Mouse (Mus musculus) telencephalon, adult 2 months (tissue): ENCODE measurements around the gene Tlx2.

ENCODE experiments used
- DNase-seq: peaks from one replicate; pipeline ENCODE4 v3.0.0-alpha.2; 2011; ENCODE audit warnings: low read depth, low spot score

Gene Tlx2

DNA sequence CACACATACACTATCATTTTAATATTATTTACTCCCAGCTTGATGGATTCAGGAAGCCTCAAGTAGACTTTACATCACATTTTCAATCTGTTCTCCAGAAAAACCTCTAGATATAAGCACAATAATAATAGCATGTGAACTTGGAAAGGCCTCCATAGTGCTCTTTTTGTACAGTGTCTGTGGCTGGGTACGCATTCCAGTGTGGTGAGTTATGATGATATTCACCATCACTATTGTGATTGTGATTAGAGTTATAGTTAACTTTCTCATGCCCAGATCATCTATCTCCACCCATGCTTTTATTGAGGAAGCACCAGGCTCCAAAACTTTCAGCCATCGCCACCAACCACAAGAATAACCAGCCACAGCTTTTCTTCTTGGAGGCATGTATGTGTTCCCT is 46.3 kb downstream of the Tlx2 start:
- DNase-seq = no peak

DNA sequence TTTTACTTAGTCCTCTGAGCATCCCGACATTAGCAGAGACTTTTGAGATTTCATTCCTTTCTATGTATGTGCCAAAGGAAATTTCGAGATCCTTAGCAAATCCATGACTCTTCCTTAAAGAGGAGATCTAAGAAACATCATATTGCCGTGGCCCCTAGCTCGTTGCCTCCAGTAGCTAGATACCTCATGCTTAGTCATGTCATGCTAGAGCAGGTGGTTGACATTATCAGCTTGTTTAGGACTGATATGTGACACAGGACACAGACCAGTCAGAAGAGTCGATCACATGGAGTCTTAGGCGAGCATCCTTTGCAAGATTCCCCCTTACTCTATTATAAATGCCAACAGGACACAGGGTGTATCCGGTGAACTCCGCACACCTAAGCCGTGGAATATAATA is 47.1 kb downstream of the Tlx2 start:
- no peak for DNase-seq

DNA sequence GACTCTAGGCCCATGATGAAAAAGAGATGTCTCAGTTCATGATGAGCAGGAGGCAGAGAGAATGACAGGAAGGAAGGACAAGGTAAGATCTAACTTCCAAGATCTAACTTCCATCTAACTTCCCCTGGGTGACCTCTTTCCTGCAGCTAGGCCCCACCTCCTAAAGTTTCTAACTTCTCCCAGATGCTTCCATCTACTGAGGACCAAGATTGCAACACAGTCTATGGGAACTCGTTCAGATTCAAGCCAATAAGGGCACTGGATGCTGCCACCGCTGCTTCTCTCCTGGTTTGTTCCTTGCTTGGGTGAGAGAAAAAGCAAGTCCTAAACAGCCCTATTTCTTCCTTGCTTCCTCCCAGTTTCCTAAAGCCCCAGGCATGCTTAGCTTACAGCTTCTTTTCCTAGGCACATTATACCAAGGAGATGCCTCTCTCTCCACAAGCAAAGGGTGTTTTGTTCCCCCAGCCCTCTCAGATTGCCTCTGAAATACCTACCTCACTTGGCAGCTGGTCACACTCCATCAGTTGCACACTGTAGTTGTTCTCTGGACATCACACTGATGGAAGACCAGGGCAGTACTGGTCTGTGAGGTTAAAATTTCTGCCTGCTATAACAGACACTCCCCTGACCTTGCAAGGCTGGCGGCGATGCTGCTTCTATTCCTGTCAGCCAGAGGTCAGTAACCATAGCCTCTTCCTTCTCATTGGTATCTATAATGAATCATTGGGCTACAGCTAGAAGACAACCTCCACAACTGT is 49.1 kb downstream of the Tlx2 start:
- DNase-seq = no peak

DNA sequence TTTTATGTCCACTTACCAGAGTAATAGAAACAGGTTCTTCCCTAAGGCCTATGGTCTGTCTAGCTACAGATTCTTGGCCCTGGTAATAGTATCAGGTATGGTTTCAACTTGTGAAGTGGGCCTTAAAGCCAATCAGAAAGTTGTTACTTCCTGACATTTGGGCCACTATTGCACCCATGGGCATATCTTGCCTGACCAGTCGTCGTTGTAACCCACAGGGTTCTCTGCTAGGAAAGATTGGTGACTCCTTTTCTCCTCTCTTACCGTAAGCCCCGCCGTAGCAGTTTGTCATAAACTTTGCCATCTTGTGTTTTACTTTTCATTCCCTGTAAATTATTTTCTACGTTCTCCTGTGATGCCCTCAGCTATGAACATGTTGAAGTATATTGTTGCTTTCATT is 50.0 kb downstream of the Tlx2 start:
- no peak for DNase-seq

DNA sequence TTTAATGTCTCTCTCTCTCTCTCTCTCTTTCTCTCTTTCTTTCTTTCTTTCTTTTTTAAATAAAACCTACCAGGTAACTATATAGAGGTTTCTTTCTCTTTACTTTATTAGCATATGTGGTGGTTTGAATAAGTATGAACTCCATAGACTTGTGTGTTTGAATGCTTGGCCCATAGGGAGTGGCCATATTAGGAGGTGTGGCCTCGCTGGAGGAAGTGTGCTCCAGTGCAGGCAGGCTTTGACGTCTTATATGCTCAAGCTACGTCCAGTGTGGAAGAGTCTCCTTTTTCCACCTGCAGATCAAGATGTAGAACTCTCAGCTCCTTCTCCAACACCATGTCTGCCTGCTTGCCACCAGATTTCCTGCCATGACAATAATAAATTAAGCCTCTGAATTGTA is 51.0 kb downstream of the Tlx2 start:
- DNase-seq = no peak
